Mouse (Mus musculus) liver, postnatal 0 days (tissue): Measurements from ENCODE around the gene Etv5. TPM values are rescaled to one million over a fixed set of nuclear protein-coding genes. Genes with fewer than 3 reads are reported as not detected.

ENCODE experiments used
- ATAC-seq: fragments of 200-750 bp; cut with Nextera tagmentation; 2 replicates; pipeline ENCODE4 v1.8.0; 2017; ENCODE audit warnings: mild to moderate bottlenecking, moderate library complexity
- DNase-seq: peaks from one replicate; pipeline ENCODE4 v3.0.0-alpha.2; 2016
- H3K27ac ChIP-seq: fragments of 300-500 bp; sonication (generic); 2 replicates; pipeline ENCODE4 v1.5.1; 2014; ENCODE audit warnings: antibody characterized with exemption, moderate library complexity, mild to moderate bottlenecking, low read depth
- H3K27me3 ChIP-seq: fragments of 300-500 bp; sonication (generic); 2 replicates; pipeline ENCODE4 v1.6.1; 2014; ENCODE audit warnings: low read length, control low read depth, mixed read lengths; ENCODE audit not compliant: insufficient read depth
- H3K36me3 ChIP-seq: fragments of 300-500 bp; sonication (generic); replicated peaks from 2 replicates; pipeline ENCODE4 v1.6.1; 2014; ENCODE audit warnings: mild to moderate bottlenecking, control low read depth, low read length, moderate library complexity, mixed read lengths; ENCODE audit not compliant: insufficient read depth
- H3K4me1 ChIP-seq: fragments of 300-500 bp; sonication (generic); 2 replicates; pipeline ENCODE4 v1.6.1; 2014; ENCODE audit warnings: antibody characterized with exemption, mild to moderate bottlenecking, control low read depth; ENCODE audit not compliant: insufficient read depth
- H3K4me2 ChIP-seq: fragments of 300-500 bp; sonication (generic); 2 replicates; pipeline ENCODE4 v1.6.1; 2014; ENCODE audit warnings: low read depth, mild to moderate bottlenecking, low read length, moderate library complexity, mixed read lengths
- H3K4me3 ChIP-seq: fragments of 300-500 bp; sonication (generic); 2 replicates; pipeline ENCODE4 v1.5.1; 2014; ENCODE audit warnings: low read depth, low read length
- H3K9ac ChIP-seq: fragments of 300-500 bp; sonication (generic); replicated peaks from 2 replicates; pipeline ENCODE4 v1.6.1; 2014; ENCODE audit warnings: mild to moderate bottlenecking, moderate library complexity
- H3K9me3 ChIP-seq: fragments of 300-500 bp; sonication (generic); 2 replicates; pipeline ENCODE4 v1.6.1; 2016; ENCODE audit warnings: mild to moderate bottlenecking, control low read depth, low read length, mixed read lengths
- CTCF ChIP-seq: sonication (generic); IDR thresholded peaks from 2 replicates; pipeline ENCODE4 v1.5.1; 2016; ENCODE audit warnings: antibody characterized with exemption, low read depth
- EP300 ChIP-seq: IDR thresholded peaks from 2 replicates; pipeline ENCODE4 v1.6.1; 2016; ENCODE audit warnings: antibody characterized with exemption, low read depth, mild to moderate bottlenecking
- WGBS: fragments of 180-500 bp; shearing (Covaris S2); extraction: QIAGEN DNeasy Blood & Tissue Kit; methylation state at CpG from one replicate; pipeline ENCODE4 v1.1.7; 2014; ENCODE audit not compliant: insufficient replicate concordance; 5-methylcytosine and 5-hydroxymethylcytosine counted together
- polyA plus RNA-seq: library from polyadenylated mRNA; unstranded; fragments of >200 nt; fragmentation: Nextera tagmentation; extraction: Ambion mirVana; gene quantifications from 2 replicates; pipeline ENCODE4 v1.2.1, GENCODE M21; 2015

The Etv5 gene
- polyA plus RNA-seq, 1 experiment from 2014 or later, result 2.6 TPM

- ATAC-seq, result no peak
Measured at GRCm38 (mm10) chr16:22411764-22412163, 27.8 kb downstream of the Etv5 start.

GRCm38 (mm10) chr16:22410000-22410399, 29.5 kb downstream of the Etv5 start:
- ATAC-seq (no peak), DNase-seq (no peak)
- Histone ChIP-seq H3K4me2 (no peak overlapping the region), H3K9me3 (no peaks in the 10 kb centered on the region), H3K9ac (no peak overlapping the region), H3K27ac (no peak overlapping the region), H3K4me3 (no peak overlapping the region), H3K36me3 (no peaks in the 10 kb centered on the region), H3K4me1 (no peaks in the 10 kb centered on the region), H3K27me3 (no peaks in the 10 kb centered on the region)
- 46% methylated on average over 5 of the region's 5 CpGs for WGBS
- TF ChIP-seq CTCF (no peak), EP300 (no peak)

More at GRCm38 (mm10) chr16:22411764-22412163, 27.8 kb downstream of the Etv5 start:
- no peaks in the 10 kb centered on the region for H3K9me3 ChIP-seq
- no peak overlapping the region for H3K4me2 ChIP-seq
- TF ChIP-seq CTCF (no peak), EP300 (no peak)
- no peak overlapping the region for H3K27ac ChIP-seq
- no peaks in the 10 kb centered on the region for H3K36me3 ChIP-seq
- WGBS, result 58% methylated on average over 11 of the region's 11 CpGs
- no peak overlapping the region for H3K9ac ChIP-seq
- DNase-seq, result no peak
- H3K27me3 ChIP-seq, result no peaks in the 10 kb centered on the region
- no peaks in the 10 kb centered on the region for H3K4me1 ChIP-seq
- no peak overlapping the region for H3K4me3 ChIP-seq

GRCm38 (mm10) chr16:22408642-22409360, 30.7 kb downstream of the Etv5 start:
- no peaks in the 10 kb centered on the region for H3K9me3 ChIP-seq
- H3K36me3 ChIP-seq, result no peaks in the 10 kb centered on the region
- no peak overlapping the region for H3K4me3 ChIP-seq
- H3K9ac ChIP-seq, result no peak overlapping the region
- no peaks in the 10 kb centered on the region for H3K27me3 ChIP-seq
- WGBS, result 81% methylated on average over 8 of the region's 8 CpGs
- DNase-seq, result no peak
- H3K4me1 ChIP-seq, result no peaks in the 10 kb centered on the region
- H3K27ac ChIP-seq, result no peak overlapping the region
- TF ChIP-seq CTCF, result no peak
- TF ChIP-seq EP300, result no peak
- ATAC-seq, result no peak
- H3K4me2 ChIP-seq, result no peak overlapping the region

- DNase-seq (no peak), ATAC-seq (no peak)
- H3K27me3 ChIP-seq, result no peaks in the 10 kb centered on the region
- no peaks in the 10 kb centered on the region for H3K4me1 ChIP-seq
- H3K36me3 ChIP-seq, result no peaks in the 10 kb centered on the region
- H3K9ac ChIP-seq, result no peak overlapping the region
- H3K27ac ChIP-seq, result no peak overlapping the region
- no peak overlapping the region for H3K4me3 ChIP-seq
- TF ChIP-seq EP300, result no peak
- TF ChIP-seq CTCF, result no peak
- no peak overlapping the region for H3K4me2 ChIP-seq
- WGBS, result 89% methylated on average over 4 of the region's 4 CpGs
- H3K9me3 ChIP-seq, result no peaks in the 10 kb centered on the region
Measured at GRCm38 (mm10) chr16:22406747-22407146, 32.8 kb downstream of the Etv5 start.

- H3K9me3 ChIP-seq, result no peaks in the 10 kb centered on the region
- H3K36me3 ChIP-seq, result no peaks in the 10 kb centered on the region
- H3K4me2 ChIP-seq, result no peak overlapping the region
- DNase-seq (no peak), ATAC-seq (no peak)
- WGBS, result 92% methylated on average over 4 of the region's 4 CpGs
- no peak overlapping the region for H3K27ac ChIP-seq
- H3K4me3 ChIP-seq, result no peak overlapping the region
- H3K4me1 ChIP-seq, result no peaks in the 10 kb centered on the region
- no peak for TF ChIP-seq CTCF
- H3K27me3 ChIP-seq, result no peaks in the 10 kb centered on the region
- H3K9ac ChIP-seq, result no peak overlapping the region
Measured at GRCm38 (mm10) chr16:22406050-22406449, 33.5 kb downstream of the Etv5 start.

GRCm38 (mm10) chr16:22405492-22405891, 34.0 kb downstream of the Etv5 start:
- no peak for ATAC-seq
- TF ChIP-seq CTCF (no peak), EP300 (no peak)

GRCm38 (mm10) chr16:22403715-22404114, 35.8 kb downstream of the Etv5 start:
- Histone ChIP-seq H3K9me3 (no peaks in the 10 kb centered on the region), H3K9ac (no peak overlapping the region), H3K4me3 (no peak overlapping the region), H3K27ac (no peak overlapping the region), H3K4me1 (no peaks in the 10 kb centered on the region), H3K36me3 (no peaks in the 10 kb centered on the region), H3K4me2 (no peak overlapping the region), H3K27me3 (no peaks in the 10 kb centered on the region)
- DNase-seq, result no peak
- 82% methylated on average over 4 of the region's 4 CpGs for WGBS
- no peak for ATAC-seq
- TF ChIP-seq EP300 (no peak), CTCF (no peak)

More at GRCm38 (mm10) chr16:22405492-22405891, 34.0 kb downstream of the Etv5 start:
- Histone ChIP-seq H3K9me3 (no peaks in the 10 kb centered on the region), H3K4me2 (no peak overlapping the region), H3K4me1 (no peaks in the 10 kb centered on the region), H3K36me3 (no peaks in the 10 kb centered on the region), H3K4me3 (no peak overlapping the region), H3K27ac (no peak overlapping the region), H3K9ac (no peak overlapping the region), H3K27me3 (no peaks in the 10 kb centered on the region)
- 78% methylated on average over 10 of the region's 10 CpGs for WGBS
- DNase-seq, result no peak
